Mouse (Mus musculus) midbrain, embryonic 12.5 days (tissue): ENCODE data around the gene 1810049J17Rik. TPM values are rescaled to one million over a fixed set of nuclear protein-coding genes. Genes with fewer than 3 reads are reported as not detected.

ENCODE experiments used
- ATAC-seq: fragments of 200-750 bp; cut with Nextera tagmentation; 2 replicates; pipeline ENCODE4 v1.8.0; 2017; ENCODE audit warnings: low read depth, moderate TSS enrichment, moderate library complexity; ENCODE audit not compliant: low FRiP score
- H3K27ac ChIP-seq: fragments of 300-500 bp; sonication (generic); replicated peaks from 2 replicates; pipeline ENCODE4 v1.5.1; 2016; ENCODE audit warnings: mild to moderate bottlenecking
- H3K27me3 ChIP-seq: fragments of 300-500 bp; sonication (generic); 2 replicates; pipeline ENCODE4 v1.6.1; 2016; ENCODE audit warnings: mild to moderate bottlenecking
- H3K36me3 ChIP-seq: fragments of 300-500 bp; sonication (generic); 2 replicates; pipeline ENCODE4 v1.6.1; 2016
- H3K4me1 ChIP-seq: fragments of 300-500 bp; sonication (generic); 2 replicates; pipeline ENCODE4 v1.6.1; 2016
- H3K4me2 ChIP-seq: fragments of 300-500 bp; sonication (generic); replicated peaks from 2 replicates; pipeline ENCODE4 v1.6.1; 2016; ENCODE audit warnings: mild to moderate bottlenecking, moderate library complexity
- H3K4me3 ChIP-seq: fragments of 300-500 bp; sonication (generic); 2 replicates; pipeline ENCODE4 v1.5.1; 2016; ENCODE audit warnings: mild to moderate bottlenecking
- H3K9ac ChIP-seq: fragments of 300-500 bp; sonication (generic); replicated peaks from 2 replicates; pipeline ENCODE4 v1.6.1; 2016; ENCODE audit warnings: mild to moderate bottlenecking, moderate library complexity
- H3K9me3 ChIP-seq: fragments of 300-500 bp; sonication (generic); 2 replicates; pipeline ENCODE4 v1.6.1; 2016; ENCODE audit warnings: mild to moderate bottlenecking
- WGBS: fragments of 180-500 bp; shearing (Covaris S2); methylation state at CpG from one replicate; pipeline ENCODE4 v1.1.7; 2016; 5-methylcytosine and 5-hydroxymethylcytosine counted together
- polyA plus RNA-seq: library from polyadenylated mRNA; unstranded; fragments of >200 nt; fragmentation: Nextera tagmentation; extraction: Ambion mirVana; gene quantifications from 2 replicates; pipeline ENCODE4 v1.2.1, GENCODE M21; 2016

1810049J17Rik gene
- polyA plus RNA-seq, 1 experiment from 2014 or later: 0.75 TPM

DNA sequence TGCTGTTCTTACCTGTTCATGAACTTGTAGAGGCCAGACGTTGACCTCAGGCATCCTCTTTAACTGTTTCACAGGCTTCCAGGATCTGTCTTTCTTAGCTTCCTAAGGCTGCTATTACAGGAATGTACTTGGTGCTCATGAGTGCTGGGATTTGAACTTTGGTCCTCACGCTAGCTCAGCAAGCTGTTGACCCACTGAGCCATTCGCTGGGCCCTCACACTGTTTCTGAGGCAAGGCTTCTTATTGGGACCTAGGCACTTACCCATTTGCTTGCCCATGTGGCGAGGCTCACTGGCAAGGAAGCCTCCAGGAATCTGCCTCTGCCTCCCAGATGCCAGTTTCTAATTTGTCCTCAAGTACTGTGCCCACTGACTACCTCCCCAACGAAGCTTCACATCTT is 1.8 kb downstream of the 1810049J17Rik start:
- H3K9ac ChIP-seq: no peak overlapping the region
- no peak for ATAC-seq
- no peak overlapping the region for H3K4me2 ChIP-seq
- H3K4me1 ChIP-seq: peaks cover 26% of the 10 kb centered on the region
- H3K4me3 ChIP-seq: no peak overlapping the region
- H3K27me3 ChIP-seq: peaks cover 18% of the 10 kb centered on the region
- H3K27ac ChIP-seq: no peak overlapping the region
- no peaks in the 10 kb centered on the region for H3K36me3 ChIP-seq
- 60% methylated on average over 5 of the region's 5 CpGs for WGBS
- H3K9me3 ChIP-seq: no peaks in the 10 kb centered on the region

DNA sequence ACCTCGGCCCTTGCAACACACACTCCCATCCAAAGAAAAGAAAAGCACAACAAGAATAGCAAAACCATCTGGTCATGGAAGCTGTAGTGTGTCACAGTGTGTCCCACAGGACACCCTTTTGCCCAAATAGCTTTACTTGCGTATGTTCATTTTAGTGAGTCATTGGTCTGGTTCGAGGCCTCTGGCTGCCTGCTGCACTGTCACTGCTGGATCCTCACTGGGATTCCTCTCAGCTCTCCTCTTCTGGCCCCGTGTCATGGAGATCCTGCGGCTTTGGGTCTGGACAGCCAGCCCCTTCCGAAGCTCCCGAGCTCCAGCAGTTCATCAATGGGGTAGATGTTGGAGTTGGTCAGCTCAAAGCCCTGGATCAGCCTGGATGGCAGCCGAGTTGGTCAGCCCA is 3.2 kb downstream of the 1810049J17Rik start:
- Histone ChIP-seq H3K27me3 (peaks cover 18% of the 10 kb centered on the region), H3K27ac (no peak overlapping the region), H3K9me3 (no peaks in the 10 kb centered on the region), H3K4me2 (no peak overlapping the region), H3K4me3 (no peak overlapping the region), H3K36me3 (no peaks in the 10 kb centered on the region), H3K9ac (no peak overlapping the region), H3K4me1 (peaks cover 14% of the 10 kb centered on the region)
- ATAC-seq: no peak
- WGBS: 86% methylated on average over 8 of the region's 8 CpGs

DNA sequence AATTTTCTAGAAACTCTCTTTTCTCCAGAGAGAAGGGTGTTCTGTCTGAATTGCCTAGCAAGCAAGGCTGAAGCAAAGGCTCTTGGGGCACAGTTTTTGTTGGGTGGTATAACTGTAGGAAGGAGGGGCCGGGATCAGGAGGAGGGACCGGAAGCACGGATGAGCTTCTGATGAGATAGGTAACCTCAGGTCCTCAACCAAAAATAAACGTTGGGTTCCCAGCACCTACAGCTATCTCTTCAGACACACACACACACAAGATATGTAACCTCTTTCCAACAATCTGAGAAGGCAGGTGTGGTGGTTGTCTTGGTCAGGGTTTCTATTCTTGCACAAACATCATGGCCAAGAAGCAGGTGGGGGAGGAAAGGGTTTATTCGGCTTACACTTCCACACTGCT is 4.4 kb downstream of the 1810049J17Rik start:
- Histone ChIP-seq H3K9me3 (no peaks in the 10 kb centered on the region), H3K4me3 (no peak overlapping the region), H3K9ac (no peak overlapping the region), H3K4me2 (no peak overlapping the region), H3K27ac (no peak overlapping the region), H3K27me3 (peaks cover 18% of the 10 kb centered on the region), H3K36me3 (no peaks in the 10 kb centered on the region), H3K4me1 (peaks cover 5% of the 10 kb centered on the region; the same call in 1 of the 2 replicates)
- 92% methylated on average over 5 of the region's 5 CpGs for WGBS
- ATAC-seq: no peak

DNA sequence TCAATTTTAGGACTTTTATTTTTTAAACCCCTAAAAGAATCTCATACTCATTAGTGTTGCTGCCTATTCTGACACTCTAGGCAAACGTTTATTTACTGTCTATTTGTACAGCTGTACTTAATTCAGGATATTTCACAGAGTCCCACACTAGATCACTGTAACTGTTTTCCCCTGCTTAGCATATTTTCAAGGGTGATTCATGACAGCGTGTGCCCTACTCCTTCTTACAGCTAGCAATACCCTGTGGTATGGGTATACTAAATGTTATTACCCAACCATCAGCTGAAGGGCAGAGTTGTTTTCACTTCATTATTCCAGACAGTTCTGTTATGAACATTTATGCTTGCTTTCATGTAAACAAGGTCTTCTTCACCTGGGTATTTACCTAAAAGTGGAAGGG is 5.7 kb downstream of the 1810049J17Rik start:
- WGBS: 74% methylated on average over 2 of the region's 2 CpGs
- Histone ChIP-seq H3K4me3 (no peak overlapping the region), H3K27me3 (peaks cover 18% of the 10 kb centered on the region), H3K36me3 (no peaks in the 10 kb centered on the region), H3K4me1 (peaks cover 5% of the 10 kb centered on the region; the same call in 1 of the 2 replicates), H3K4me2 (no peak overlapping the region), H3K9ac (no peak overlapping the region), H3K9me3 (no peaks in the 10 kb centered on the region), H3K27ac (no peak overlapping the region)
- ATAC-seq: no peak

DNA sequence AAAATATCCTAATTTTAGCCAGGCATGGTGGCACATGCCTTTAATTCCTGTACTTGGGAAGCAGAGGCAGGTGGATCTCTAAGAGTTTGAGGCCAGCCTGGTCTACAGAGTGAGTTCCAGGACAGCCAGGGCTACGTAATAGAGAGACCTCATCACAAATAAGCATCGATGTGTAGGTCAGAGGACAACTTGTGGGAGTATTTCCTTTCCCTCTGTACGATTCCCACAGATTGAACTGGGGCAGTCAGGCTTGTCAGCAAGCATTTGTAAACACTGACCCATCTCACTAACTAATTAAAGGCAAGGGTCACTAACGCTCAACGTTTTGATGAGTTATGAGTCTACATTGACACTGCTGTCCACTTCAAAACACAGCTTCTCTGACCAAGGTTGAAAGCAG is 7.1 kb downstream of the 1810049J17Rik start:
- Histone ChIP-seq H3K27me3 (peaks cover 11% of the 10 kb centered on the region; the same call in 1 of the 2 replicates), H3K9me3 (no peaks in the 10 kb centered on the region), H3K4me2 (no peak overlapping the region), H3K36me3 (no peaks in the 10 kb centered on the region), H3K4me1 (no peaks in the 10 kb centered on the region), H3K4me3 (no peak overlapping the region), H3K9ac (no peak overlapping the region), H3K27ac (no peak overlapping the region)
- ATAC-seq: no peak
- 86% methylated on average over 5 of the region's 5 CpGs for WGBS

DNA sequence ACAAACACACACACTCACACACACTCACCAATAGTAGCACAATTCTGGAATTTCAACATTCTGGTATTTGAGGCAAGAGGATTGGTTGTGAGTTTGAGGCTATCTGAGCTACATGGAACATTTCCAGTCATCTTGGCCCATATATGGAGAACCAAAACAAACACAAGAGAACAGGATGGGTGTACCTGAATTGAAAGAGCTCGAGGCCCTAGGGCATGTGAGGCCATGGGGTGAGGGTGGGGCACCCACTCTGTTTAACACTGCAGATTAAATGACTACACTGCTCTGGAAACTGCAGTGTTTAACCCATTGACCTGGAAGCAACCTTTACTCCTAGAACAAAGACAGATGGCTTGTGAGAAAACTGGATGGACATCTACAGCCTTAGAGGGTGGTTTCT is 8.4 kb downstream of the 1810049J17Rik start:
- no peak overlapping the region for H3K4me2 ChIP-seq
- H3K36me3 ChIP-seq: no peaks in the 10 kb centered on the region
- H3K27ac ChIP-seq: no peak overlapping the region
- H3K4me1 ChIP-seq: no peaks in the 10 kb centered on the region
- ATAC-seq: no peak
- H3K4me3 ChIP-seq: no peak overlapping the region
- 23% methylated on average over 1 of the region's 1 CpGs for WGBS
- H3K9me3 ChIP-seq: no peaks in the 10 kb centered on the region
- no peak overlapping the region for H3K9ac ChIP-seq
- no peaks in the 10 kb centered on the region for H3K27me3 ChIP-seq

DNA sequence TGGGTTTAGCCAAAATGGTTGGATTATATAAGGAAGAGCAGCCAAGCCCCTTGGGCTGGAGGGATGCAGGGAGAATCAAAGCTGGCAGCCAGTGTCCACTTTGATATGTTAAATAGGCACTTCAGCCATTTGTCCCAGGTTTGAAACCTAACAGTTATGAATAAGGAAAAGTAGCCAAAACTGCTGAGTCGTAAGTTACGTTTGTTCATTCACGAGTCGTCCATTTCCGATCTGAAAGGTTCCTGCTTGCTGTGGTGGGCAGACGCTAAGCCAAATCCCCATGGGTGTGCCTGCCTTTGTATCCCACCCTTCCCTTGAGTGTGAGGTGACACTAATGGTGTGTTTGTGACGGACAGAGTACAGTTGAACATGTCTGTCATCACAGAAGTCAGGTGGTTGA is 10.2 kb downstream of the 1810049J17Rik start:
- no peak overlapping the region for H3K4me2 ChIP-seq
- 91% methylated on average over 7 of the region's 7 CpGs for WGBS
- H3K9me3 ChIP-seq: no peaks in the 10 kb centered on the region
- H3K27me3 ChIP-seq: no peaks in the 10 kb centered on the region
- H3K27ac ChIP-seq: no peak overlapping the region
- no peaks in the 10 kb centered on the region for H3K4me1 ChIP-seq
- no peak overlapping the region for H3K9ac ChIP-seq
- H3K4me3 ChIP-seq: no peak overlapping the region
- H3K36me3 ChIP-seq: no peaks in the 10 kb centered on the region
- ATAC-seq: no peak

DNA sequence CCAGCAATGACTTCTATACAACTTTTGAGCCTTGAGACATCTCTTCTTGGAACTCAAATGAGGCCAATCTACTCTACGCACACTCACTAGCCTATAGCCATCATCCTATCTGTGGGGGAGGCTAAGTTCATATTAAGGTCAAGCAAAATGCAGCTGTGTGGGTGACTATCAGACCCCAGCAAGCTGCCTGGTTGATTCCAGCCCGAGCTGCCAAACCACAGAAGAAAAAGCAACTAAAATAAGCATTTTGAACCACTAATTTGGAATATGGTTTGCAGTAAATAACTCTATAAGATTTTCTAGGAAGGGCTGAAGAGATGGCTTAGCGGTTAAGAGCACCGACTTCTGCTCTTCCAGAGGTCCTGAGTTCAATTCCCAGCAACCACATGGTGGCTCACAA is 11.0 kb downstream of the 1810049J17Rik start:
- WGBS: 92% methylated on average over 4 of the region's 4 CpGs
- Histone ChIP-seq H3K36me3 (no peaks in the 10 kb centered on the region), H3K4me1 (no peaks in the 10 kb centered on the region), H3K9ac (no peak overlapping the region), H3K27me3 (no peaks in the 10 kb centered on the region), H3K4me2 (no peak overlapping the region), H3K27ac (no peak overlapping the region), H3K9me3 (no peaks in the 10 kb centered on the region), H3K4me3 (no peak overlapping the region)
- no peak for ATAC-seq

DNA sequence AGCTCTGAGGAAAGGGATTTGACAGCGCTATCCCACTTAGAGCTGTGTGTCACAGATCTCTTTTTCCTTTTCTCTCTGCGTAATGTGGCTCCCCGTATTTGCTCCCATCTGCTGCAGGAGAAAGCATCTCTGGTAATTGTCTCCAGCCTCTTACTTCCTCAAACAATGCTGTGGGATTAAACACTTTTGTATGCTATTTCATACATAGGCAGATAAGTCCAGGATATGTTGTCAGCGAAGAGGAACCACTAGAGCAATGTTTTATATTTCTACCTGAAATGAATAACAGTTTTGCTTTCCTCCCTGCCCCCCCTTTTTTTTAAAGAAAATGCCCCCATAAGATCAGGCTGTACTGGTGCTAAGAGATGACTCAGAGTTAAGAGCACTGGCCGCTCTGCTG is 13.2 kb downstream of the 1810049J17Rik start:
- no peak overlapping the region for H3K4me2 ChIP-seq
- H3K27me3 ChIP-seq: no peaks in the 10 kb centered on the region
- H3K27ac ChIP-seq: no peak overlapping the region
- H3K4me3 ChIP-seq: no peak overlapping the region
- 87% methylated on average over 5 of the region's 5 CpGs for WGBS
- H3K4me1 ChIP-seq: no peaks in the 10 kb centered on the region
- H3K9ac ChIP-seq: no peak overlapping the region
- H3K9me3 ChIP-seq: no peaks in the 10 kb centered on the region
- H3K36me3 ChIP-seq: no peaks in the 10 kb centered on the region
- ATAC-seq: no peak

DNA sequence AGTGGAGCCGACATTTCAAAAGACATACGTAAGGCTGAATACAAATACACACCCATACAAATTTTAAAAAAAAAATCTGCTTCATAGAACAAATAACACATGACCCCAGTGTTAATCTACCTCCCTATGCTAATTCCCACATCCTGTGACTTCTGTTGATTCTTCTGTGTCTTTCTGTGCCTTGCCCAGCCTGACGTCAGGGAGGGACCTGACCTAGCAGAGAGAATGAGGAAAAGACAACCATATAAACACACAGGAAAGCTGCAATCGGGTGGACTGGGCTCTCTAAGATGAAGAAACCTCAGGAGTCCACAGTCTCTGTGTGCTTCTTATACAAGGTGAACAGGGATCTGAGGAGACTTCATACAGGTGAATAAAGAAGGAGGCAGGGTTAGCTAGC is 14.6 kb downstream of the 1810049J17Rik start:
- WGBS: 72% methylated on average over 4 of the region's 4 CpGs
- H3K9me3 ChIP-seq: no peaks in the 10 kb centered on the region

DNA sequence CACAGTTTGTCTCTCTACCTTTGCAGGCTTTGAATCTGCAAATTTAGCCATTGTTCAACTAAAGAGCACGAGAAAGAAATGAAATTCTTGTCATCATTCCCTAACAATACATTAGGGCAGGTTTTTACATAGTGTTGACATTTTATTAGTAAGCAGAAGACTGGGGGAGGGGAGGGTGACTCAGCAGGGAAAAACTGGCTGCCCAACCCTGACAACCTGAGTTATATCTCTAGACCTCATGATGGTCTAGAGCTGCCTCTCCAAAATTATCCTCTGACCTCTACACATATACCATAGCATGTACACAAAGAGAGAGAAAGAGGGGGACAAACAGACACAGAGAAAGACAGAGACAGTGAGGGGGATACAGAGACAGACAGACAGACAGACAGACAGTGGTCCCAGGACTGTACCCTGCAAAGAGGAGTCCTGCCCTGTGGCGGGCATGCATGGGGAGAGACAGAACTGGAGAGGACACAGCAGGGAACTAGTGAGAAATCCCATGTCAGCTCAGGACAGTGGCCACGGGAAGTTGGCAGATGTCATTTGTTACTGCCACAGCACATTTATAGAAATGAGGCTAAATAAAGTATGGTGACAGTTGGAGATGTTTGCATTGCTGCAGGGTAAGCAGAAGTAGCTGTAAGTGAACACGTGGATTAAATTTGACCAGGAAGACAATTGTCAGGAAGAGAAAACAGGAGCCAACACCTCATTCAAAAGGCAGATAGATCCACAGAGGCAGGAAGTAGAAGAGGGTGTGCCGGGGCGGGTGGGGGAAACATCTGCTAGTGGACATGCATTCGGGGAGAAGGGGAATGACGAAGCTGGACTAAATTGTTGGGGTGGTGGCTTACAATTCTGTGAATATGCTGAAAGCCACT is 15.3 kb downstream of the 1810049J17Rik start:
- Histone ChIP-seq H3K27me3 (no peaks in the 10 kb centered on the region), H3K4me2 (no peak overlapping the region), H3K36me3 (no peaks in the 10 kb centered on the region), H3K4me1 (no peaks in the 10 kb centered on the region), H3K9ac (no peak overlapping the region), H3K27ac (no peak overlapping the region), H3K9me3 (no peaks in the 10 kb centered on the region), H3K4me3 (no peak overlapping the region)
- ATAC-seq: no peak
- 63% methylated on average over 8 of the region's 8 CpGs for WGBS

More for the DNA sequence above, 14.6 kb downstream of the 1810049J17Rik start:
- H3K27me3 ChIP-seq: no peaks in the 10 kb centered on the region
- H3K27ac ChIP-seq: no peak overlapping the region
- H3K9ac ChIP-seq: no peak overlapping the region
- no peaks in the 10 kb centered on the region for H3K4me1 ChIP-seq
- H3K36me3 ChIP-seq: no peaks in the 10 kb centered on the region
- no peak for ATAC-seq
- no peak overlapping the region for H3K4me3 ChIP-seq
- H3K4me2 ChIP-seq: no peak overlapping the region

DNA sequence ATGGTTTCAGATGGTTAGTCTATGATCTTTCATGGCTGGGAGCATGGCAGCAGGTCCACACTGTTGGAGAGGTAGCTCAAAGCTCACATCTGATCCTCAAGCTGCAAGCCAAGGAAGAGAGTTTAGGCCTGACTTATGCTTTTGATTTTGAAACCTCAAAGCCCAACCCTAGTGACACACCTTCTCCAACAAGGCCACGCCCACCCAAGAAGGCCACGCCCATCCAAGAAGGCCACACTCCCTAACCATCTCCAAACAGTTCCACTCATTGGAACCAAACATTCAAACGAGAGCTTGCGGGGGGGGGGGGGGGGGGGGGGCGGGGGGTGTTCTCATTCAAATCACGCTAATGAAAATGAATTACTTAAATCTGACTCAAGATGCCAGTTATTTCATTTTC is 19.9 kb downstream of the 1810049J17Rik start:
- no peaks in the 10 kb centered on the region for H3K36me3 ChIP-seq
- no peak overlapping the region for H3K4me3 ChIP-seq
- no peak overlapping the region for H3K27ac ChIP-seq
- H3K9me3 ChIP-seq: no peaks in the 10 kb centered on the region
- ATAC-seq: no peak
- WGBS: 71% methylated on average over 5 of the region's 6 CpGs
- H3K9ac ChIP-seq: no peak overlapping the region
- no peak overlapping the region for H3K4me2 ChIP-seq
- no peaks in the 10 kb centered on the region for H3K27me3 ChIP-seq
- H3K4me1 ChIP-seq: no peaks in the 10 kb centered on the region
